Mouse (Mus musculus) embryonic facial prominence, embryonic 10.5 days (tissue): ENCODE results near the gene Tex2. TPM values are rescaled to one million over a fixed set of nuclear protein-coding genes. Genes with fewer than 3 reads are reported as not detected.

Experiments
- DNase-seq: peaks from one replicate; pipeline ENCODE4 v3.0.0-alpha.2; 2017; ENCODE audit warnings: low spot score
- H3K27ac ChIP-seq: fragments of 300-500 bp; sonication (generic); replicated peaks from 2 replicates; pipeline ENCODE4 v1.5.1; 2016; ENCODE audit warnings: mild to moderate bottlenecking
- H3K27me3 ChIP-seq: fragments of 300-500 bp; sonication (generic); replicated peaks from 2 replicates; pipeline ENCODE4 v1.6.1; 2016; ENCODE audit warnings: low read depth, mild to moderate bottlenecking; ENCODE audit not compliant: poor library complexity, severe bottlenecking
- H3K36me3 ChIP-seq: fragments of 300-500 bp; sonication (generic); replicated peaks from 2 replicates; pipeline ENCODE4 v1.6.1; 2016; ENCODE audit warnings: mild to moderate bottlenecking, moderate library complexity
- H3K4me1 ChIP-seq: fragments of 300-500 bp; sonication (generic); 2 replicates; pipeline ENCODE4 v1.6.1; 2016
- H3K4me3 ChIP-seq: fragments of 300-500 bp; sonication (generic); 2 replicates; pipeline ENCODE4 v1.5.1; 2016; ENCODE audit warnings: mild to moderate bottlenecking, moderate library complexity
- H3K9me3 ChIP-seq: fragments of 300-500 bp; sonication (generic); 2 replicates; pipeline ENCODE4 v1.6.1; 2016; ENCODE audit warnings: mild to moderate bottlenecking
- WGBS: fragments of 180-500 bp; shearing (Covaris S2); methylation state at CpG from one replicate; pipeline ENCODE4 v1.1.7; 2016; 5-methylcytosine and 5-hydroxymethylcytosine counted together
- polyA plus RNA-seq: library from polyadenylated mRNA; unstranded; fragments of >200 nt; fragmentation: Nextera tagmentation; extraction: Ambion mirVana; gene quantifications from 2 replicates; pipeline ENCODE4 v1.2.1, GENCODE M21; 2016

Gene Tex2
- polyA plus RNA-seq, 1 experiment from 2014 or later: 6.8 TPM

DNA sequence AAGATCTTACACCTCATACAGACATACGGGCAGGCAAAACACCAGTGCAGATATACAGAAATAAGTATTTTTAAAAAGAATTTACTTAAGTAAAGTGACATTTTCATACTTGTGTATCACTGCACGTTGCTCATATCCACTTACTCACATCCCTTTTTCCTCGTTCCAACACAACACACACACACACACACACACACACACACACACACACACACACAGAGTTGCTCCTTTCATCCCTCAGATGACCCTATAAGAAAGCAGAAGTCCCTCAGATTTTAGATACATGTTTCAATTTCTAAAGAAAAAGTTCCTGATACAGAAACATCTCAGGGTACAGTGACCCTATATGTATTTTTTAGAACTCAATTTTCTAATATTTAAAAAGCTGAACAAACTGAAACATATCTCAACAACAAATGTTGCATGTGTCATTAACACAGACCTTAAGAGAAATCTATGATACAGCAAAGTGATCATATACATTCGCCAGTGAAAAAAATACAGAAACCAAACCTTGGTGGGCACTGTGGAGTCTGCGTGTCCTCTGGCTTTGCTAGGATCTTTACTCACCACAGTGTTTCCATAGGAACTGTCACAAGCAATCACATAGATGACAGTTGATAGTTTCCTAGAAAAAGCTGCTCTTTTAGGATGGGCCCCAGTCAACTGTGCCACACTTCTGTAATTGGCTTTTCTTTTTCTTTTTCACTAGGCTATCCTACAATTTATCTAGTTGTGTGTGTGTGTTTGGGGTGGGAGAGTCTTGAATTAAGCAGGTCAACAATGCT, 151.9 kb downstream of the Tex2 start:
- 79% methylated on average over 5 of the region's 5 CpGs for WGBS
- H3K4me3 ChIP-seq: no peak overlapping the region
- 0 out of 2 replicates have a peak, but pooled peaks cover 6% of the 10 kb centered on the region for H3K4me1 ChIP-seq
- H3K36me3 ChIP-seq: no peaks in the 10 kb centered on the region
- no peak for DNase-seq
- H3K9me3 ChIP-seq: no peaks in the 10 kb centered on the region
- H3K27ac ChIP-seq: no peak overlapping the region
- H3K27me3 ChIP-seq: no peaks in the 10 kb centered on the region

DNA sequence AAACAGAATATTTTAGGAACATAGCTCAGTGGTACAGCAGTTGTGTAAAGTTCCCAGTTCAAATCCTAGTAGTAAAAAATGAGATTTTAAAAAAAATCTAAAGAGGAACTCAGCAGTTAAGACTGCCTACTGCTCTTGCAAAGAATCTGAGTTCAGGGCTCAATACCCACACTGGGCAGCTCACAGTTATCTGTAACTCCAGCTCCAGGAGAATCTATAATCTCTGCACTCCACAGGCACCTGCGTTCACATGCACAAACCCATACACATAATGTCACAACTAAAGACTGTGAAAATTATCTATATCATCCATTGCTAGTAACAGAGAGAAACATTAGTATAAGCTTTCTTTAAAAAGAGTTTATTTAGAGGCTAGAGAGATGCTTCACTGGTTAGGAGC, 152.6 kb downstream of the Tex2 start:
- no peak for DNase-seq
- 94% methylated on average over 1 of the region's 1 CpGs for WGBS
- H3K27me3 ChIP-seq: no peaks in the 10 kb centered on the region

DNA sequence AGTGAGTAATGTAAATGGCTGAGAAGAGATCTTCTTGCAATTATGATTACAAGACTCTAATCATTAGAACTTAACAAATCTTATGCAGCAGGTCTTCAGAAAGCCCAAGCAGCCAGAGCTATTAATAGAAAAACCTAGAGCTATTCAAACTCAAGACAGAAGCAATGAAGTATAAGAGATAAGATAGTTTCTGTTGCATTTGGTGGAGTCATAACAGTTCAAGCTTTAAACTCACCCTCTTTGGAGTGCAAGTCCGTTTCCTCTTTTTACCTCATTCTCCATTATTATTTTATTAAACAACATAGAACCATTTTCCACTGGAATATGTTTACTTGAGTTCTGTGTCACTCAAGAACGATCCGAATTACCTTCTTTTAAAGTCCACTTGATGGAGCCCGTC, 154.7 kb downstream of the Tex2 start:
- Histone ChIP-seq H3K27me3 (no peaks in the 10 kb centered on the region), H3K27ac (no peak overlapping the region), H3K9me3 (no peaks in the 10 kb centered on the region), H3K36me3 (no peaks in the 10 kb centered on the region; the same call in 1 of the 2 replicates), H3K4me3 (no peak overlapping the region), H3K4me1 (0 out of 2 replicates have a peak, but pooled peaks cover 6% of the 10 kb centered on the region)
- WGBS: 91% methylated on average over 4 of the region's 4 CpGs
- DNase-seq: no peak

More for the DNA sequence above, 152.6 kb downstream of the Tex2 start:
- Histone ChIP-seq H3K27ac (no peak overlapping the region), H3K9me3 (no peaks in the 10 kb centered on the region), H3K4me1 (0 out of 2 replicates have a peak, but pooled peaks cover 6% of the 10 kb centered on the region), H3K4me3 (no peak overlapping the region), H3K36me3 (no peaks in the 10 kb centered on the region)

Other genes starting within 250 kb of the Tex2 start
- not detected in 2 replicates for gene Prr29, start 248.0 kb downstream of the Tex2 start, polyA plus RNA-seq
- 16.9 and 20.6 TPM in 2 replicates for gene Icam2, start 225.3 kb downstream of the Tex2 start, polyA plus RNA-seq
- 5.4 and 5.5 TPM in 2 replicates for gene Ern1, start 125.6 kb downstream of the Tex2 start, polyA plus RNA-seq
- 17.3 and 20.8 TPM in 2 replicates for gene Pecam1, start 137.2 kb upstream of the Tex2 start, polyA plus RNA-seq
- gene Milr1, start 137.8 kb upstream of the Tex2 start, polyA plus RNA-seq: 0.59 and 1.1 TPM in 2 replicates
- gene Polg2, start 166.1 kb upstream of the Tex2 start, polyA plus RNA-seq: 9.9 and 11.2 TPM in 2 replicates
- gene Ddx5, start 175.8 kb upstream of the Tex2 start, polyA plus RNA-seq: 312 and 326 TPM in 2 replicates
- gene Cep95, start 175.8 kb upstream of the Tex2 start, polyA plus RNA-seq: 17.6 and 19.7 TPM in 2 replicates